Mouse (Mus musculus): Measurements from ENCODE around the gene Taar7b. TPM values are rescaled to one million over a fixed set of nuclear protein-coding genes. Genes with fewer than 3 reads are reported as not detected.

The Taar7b gene
- total RNA-seq, 4 experiments from 2014 or later, result not detected

Other genes starting within 250 kb of the Taar7b start
- 100 to 1,000 TPM; 157 to 280 (median 225) TPM for gene Rps12, start 212.7 kb upstream of the Taar7b start, total RNA-seq (2022)
- 10 to 100 TPM; 24.2 to 37.6 (median 28.5) TPM for gene Slc18b1, start 203.0 kb upstream of the Taar7b start, total RNA-seq (2022)
- gene Vnn3, start 148.5 kb upstream of the Taar7b start, total RNA-seq (2022), result under 1 TPM in 1 of 4 experiments, not detected in 3; 0.40 TPM
- under 1 TPM in 2 of 4 experiments, not detected in 2; 0.15 to 0.34 TPM for gene Vnn1, start 105.3 kb upstream of the Taar7b start, total RNA-seq (2022)
- not detected for gene Taar1, start 79.6 kb upstream of the Taar7b start, total RNA-seq (2022)
- gene Taar2, start 61.4 kb upstream of the Taar7b start, total RNA-seq (2022), result not detected
- gene Taar3, start 50.4 kb upstream of the Taar7b start, total RNA-seq (2022), result not detected
- gene Taar4, start 39.4 kb upstream of the Taar7b start, total RNA-seq (2022), result not detected
- not detected for gene Taar5, start 29.2 kb upstream of the Taar7b start, total RNA-seq (2022)
- gene Taar6, start 14.3 kb upstream of the Taar7b start, total RNA-seq (2022), result not detected
- gene Taar7a, start 6.5 kb upstream of the Taar7b start, total RNA-seq (2022), result not detected
- not detected for gene Taar7d, start 27.3 kb downstream of the Taar7b start, total RNA-seq (2022)
- not detected for gene Taar7e, start 37.7 kb downstream of the Taar7b start, total RNA-seq (2022)
- gene Taar7f, start 49.6 kb downstream of the Taar7b start, total RNA-seq (2022), result not detected
- gene Taar8a, start 76.6 kb downstream of the Taar7b start, total RNA-seq (2022), result not detected
- gene Taar8b, start 92.4 kb downstream of the Taar7b start, total RNA-seq (2022), result not detected
- not detected for gene Taar8c, start 102.0 kb downstream of the Taar7b start, total RNA-seq (2022)
- not detected for gene Taar9, start 109.6 kb downstream of the Taar7b start, total RNA-seq (2022)
- 100 to 1,000 TPM; 127 to 149 (median 139) TPM for gene Stx7, start 149.4 kb downstream of the Taar7b start, total RNA-seq (2022)
- gene Moxd1, start 223.6 kb downstream of the Taar7b start, total RNA-seq (2022), result 10 to 100 TPM in 1 of 4 experiments, 1 to 10 TPM in 3; 5.8 to 10.4 (median 8.0) TPM